Mouse (Mus musculus): Measurements from ENCODE around the gene Gm10024.
"Not testable (repeated sequence)": the region's sequence is repeated elsewhere in the genome, so short reads cannot be mapped to it uniquely, and the experiment has no call there.

DNA sequence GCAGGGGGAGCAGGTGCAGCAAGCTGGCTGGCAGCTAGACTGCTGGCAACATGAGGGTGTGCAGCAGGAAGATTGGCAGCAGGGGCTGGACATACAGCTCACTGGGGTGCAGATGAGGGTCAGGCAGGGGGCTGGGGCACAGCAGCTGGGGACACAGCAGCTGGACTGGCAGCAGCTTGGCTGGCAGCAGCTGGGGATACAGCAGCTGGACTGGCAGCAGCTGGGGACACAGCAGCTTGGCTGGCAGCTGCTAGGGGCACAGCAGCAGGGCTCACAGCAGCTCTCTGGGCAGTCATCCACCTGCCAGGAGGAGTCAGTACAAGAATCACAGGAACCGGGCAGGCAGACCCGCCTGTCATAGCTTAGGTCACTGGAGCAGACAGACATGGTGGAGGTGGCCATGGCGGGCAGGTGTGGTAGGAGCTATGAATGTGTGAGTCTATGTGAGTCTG is 20.9 kb upstream of the Gm10024 start, which contains the start of gene Gm19402:
- not testable (repeated sequence) for TF ChIP-seq POLR2A (IDR thresholded peaks at IDR 0.05; ENCODE audit: low read depth, low read length); CTCF (IDR thresholded peaks at IDR 0.05; ENCODE audit: extremely low read depth, insufficient read length, insufficient replicate concordance, low read depth, low read length)

Measured in small intestine, adult 2 months (tissue).